Mouse (Mus musculus): ENCODE data around the gene 4930579F01Rik.

DNA sequence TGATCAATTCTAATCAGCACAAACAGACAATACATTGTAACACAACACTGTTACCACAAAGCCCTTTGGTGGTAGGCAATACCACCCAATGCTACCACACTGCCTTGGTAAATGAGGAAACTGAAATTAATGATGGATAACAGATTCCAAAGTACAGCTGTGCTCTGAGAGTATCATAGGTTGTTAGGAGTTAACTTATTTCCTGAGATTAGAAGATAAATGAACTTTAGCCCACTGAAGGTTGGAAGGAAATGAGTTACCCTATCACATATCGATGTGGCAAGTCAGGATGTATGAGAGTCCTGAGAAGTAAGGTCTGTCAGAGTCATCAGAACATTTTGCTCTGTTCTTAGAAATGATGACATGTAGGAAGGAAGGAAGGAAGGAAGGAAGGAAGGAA is 59.1 kb downstream of the 4930579F01Rik start:
- TF ChIP-seq CTCF (IDR thresholded peaks at IDR 0.05; ENCODE audit: extremely low read depth, insufficient read depth, low read length), result no peak
- TF ChIP-seq POLR2A (IDR thresholded peaks at IDR 0.05; ENCODE audit: extremely low read depth, insufficient read depth, low read length), result no peak

Measured in cortical plate, adult 2 months (tissue).